Mouse (Mus musculus) left cerebral cortex, adult 18-20 months (tissue): ENCODE data around the gene Leap2. TPM values are rescaled to one million over a fixed set of nuclear protein-coding genes. Genes with fewer than 3 reads are reported as not detected.

Source experiments
- DNase-seq, 2 experiments: peaks; one replicate each; pipeline ENCODE4 v3.0.0; 2021 to 2022; ENCODE audit warnings: low spot score in 2 of 2, mixed read lengths in 1 of 2
- microRNA-seq, 2 experiments: library from miRNA; unstranded; fragments of <30 nt; microRNA quantifications; one replicate each; pipeline ENCODE4 v1.2.0; 2021
- total RNA-seq, 2 experiments: library from RNA; stranded (reverse); gene quantifications; 2 replicates each; pipeline ENCODE4 v1.2.3; 2021

Leap2 gene
- total RNA-seq, 2 experiments from 2014 or later: not detected

DNA sequence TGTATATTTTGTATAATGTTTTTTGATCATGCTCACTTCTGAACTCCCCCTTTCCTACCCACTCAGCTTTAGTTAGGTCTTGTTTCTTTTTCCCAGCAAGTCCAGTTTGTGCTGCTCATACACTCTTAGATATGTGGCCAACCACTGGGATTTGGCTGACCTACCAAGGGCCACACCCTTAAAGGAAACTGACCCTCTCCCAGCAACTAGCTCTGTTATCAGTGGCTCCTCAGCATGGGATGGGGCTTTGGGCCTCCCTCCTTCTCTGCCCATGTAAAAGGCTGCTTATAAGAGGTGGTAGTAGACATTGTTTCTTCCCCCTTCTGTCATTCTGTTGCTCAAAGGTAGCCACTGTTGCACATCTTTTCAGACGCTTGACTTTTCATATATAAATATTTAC, 44.1 kb downstream of the Leap2 start:
- no peak for DNase-seq

Small RNAs within 50 kb of the gene (microRNA-seq; reads per million reads assigned to microRNA genes)
- 0 reads per million in 2 experiments for gene Mir6920

Other genes starting within 250 kb of the Leap2 start
- 100 to 1,000 TPM; 177 to 179 TPM for gene Hspa4, start 122.7 kb downstream of the Leap2 start, total RNA-seq
- gene Zcchc10, start 98.5 kb downstream of the Leap2 start, total RNA-seq: 10 to 100 TPM; 10.5 to 12.8 TPM
- 100 to 1,000 TPM; 199 to 203 TPM for gene Aff4, start 72.3 kb downstream of the Leap2 start, total RNA-seq
- 100 to 1,000 TPM; 415 to 443 TPM for gene Uqcrq, start 7.7 kb upstream of the Leap2 start, total RNA-seq
- under 1 TPM; 0.73 to 0.79 TPM for gene Gdf9, start 7.9 kb upstream of the Leap2 start, total RNA-seq
- gene Gm10447, start 33.9 kb upstream of the Leap2 start, total RNA-seq: under 1 TPM; 0.14 to 0.26 TPM
- 1 to 10 TPM; 5.4 to 5.6 TPM for gene Shroom1, start 34.0 kb upstream of the Leap2 start, total RNA-seq
- not detected for gene Gm9837, start 47.3 kb upstream of the Leap2 start, total RNA-seq
- 1 to 10 TPM; 2.0 to 2.1 TPM for gene Gm9945, start 57.0 kb upstream of the Leap2 start, total RNA-seq
- 10 to 100 TPM; 61.7 to 78.5 TPM for gene Sowaha, start 57.1 kb upstream of the Leap2 start, total RNA-seq
- gene Sept8, start 96.1 kb upstream of the Leap2 start, total RNA-seq: 100 to 1,000 TPM; 288 to 309 TPM
- 100 to 1,000 TPM; 118 to 119 TPM for gene Kif3a, start 144.2 kb upstream of the Leap2 start, total RNA-seq
- not detected for gene Il4, start 195.5 kb upstream of the Leap2 start, total RNA-seq
- not detected for gene Il13, start 211.5 kb upstream of the Leap2 start, total RNA-seq